Mouse (Mus musculus): Measurements from ENCODE around the gene Dolk. TPM values are rescaled to one million over a fixed set of nuclear protein-coding genes. Genes with fewer than 3 reads are reported as not detected.

Gene Dolk
- polyA plus RNA-seq (2012): 0.12 and 0.17 TPM in 2 replicates

DNA sequence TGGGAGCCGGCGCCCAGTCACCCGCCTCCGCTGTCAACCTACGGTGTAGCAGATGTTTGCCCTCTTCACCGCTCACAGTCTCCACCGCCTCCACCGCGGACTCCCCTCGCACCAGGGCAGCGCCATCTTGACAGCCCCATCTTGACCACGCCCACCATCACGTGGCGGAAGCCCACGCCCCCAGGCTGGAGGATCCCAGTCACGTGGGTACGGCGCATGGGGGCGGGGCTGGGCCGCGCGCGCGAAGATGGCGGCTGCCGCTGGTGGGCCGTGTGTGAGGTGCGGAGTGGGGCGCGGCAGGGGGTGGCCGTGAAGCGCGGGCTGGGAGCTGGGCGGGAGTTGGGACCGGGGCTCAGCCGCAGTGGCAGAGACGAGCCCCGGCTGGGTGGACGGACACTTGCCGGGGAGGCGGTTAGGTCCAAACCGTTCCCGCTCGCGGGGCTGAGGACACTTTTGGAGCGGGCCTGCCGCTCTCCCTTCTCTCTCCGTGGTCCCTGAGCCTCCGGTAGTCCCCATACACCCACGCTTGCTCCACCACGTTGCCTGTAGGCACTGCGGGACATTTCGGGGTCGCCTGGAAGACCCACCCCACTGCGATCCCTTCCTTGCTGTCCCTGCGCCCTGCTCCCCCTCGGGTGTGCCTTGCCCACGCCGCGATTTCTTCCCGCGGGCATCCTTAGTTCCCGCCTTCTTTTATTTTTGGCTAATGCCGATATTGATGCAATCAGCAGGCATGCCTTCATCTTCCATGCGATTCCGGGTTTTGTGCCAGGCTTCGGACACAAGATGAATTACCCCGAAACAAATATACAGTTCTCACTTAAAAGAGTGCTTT lies at the start of gene Dolk, which contains the start of gene Nup188:
Gene Dolk (minus strand): TSS at position 143 of the 835 bp plus-strand sequence.
Gene Nup188 (plus strand): TSS at position 206 of the 835 bp plus-strand sequence.
- H3K4me1 ChIP-seq (ENCODE audit: control insufficient read depth): peaks cover 49% of the 10 kb centered on the region
- TF ChIP-seq GATA1 (IDR thresholded peaks at IDR 0.05; ENCODE audit: low read length) (no peak), TAL1 (IDR thresholded peaks at IDR 0.05; ENCODE audit: low read length) (no peak)
- peaks cover 25% of the 10 kb centered on the region for H3K36me3 ChIP-seq (ENCODE audit: control insufficient read depth)
- H3K27me3 ChIP-seq (ENCODE audit: control insufficient read depth): no peaks in the 10 kb centered on the region
- peak within 1 kb of the TSS; percentile 91 for H3K4me3 ChIP-seq (replicated peaks)
- H3K9me3 ChIP-seq (ENCODE audit: control insufficient read depth, low read length): no peaks in the 10 kb centered on the region

DNA sequence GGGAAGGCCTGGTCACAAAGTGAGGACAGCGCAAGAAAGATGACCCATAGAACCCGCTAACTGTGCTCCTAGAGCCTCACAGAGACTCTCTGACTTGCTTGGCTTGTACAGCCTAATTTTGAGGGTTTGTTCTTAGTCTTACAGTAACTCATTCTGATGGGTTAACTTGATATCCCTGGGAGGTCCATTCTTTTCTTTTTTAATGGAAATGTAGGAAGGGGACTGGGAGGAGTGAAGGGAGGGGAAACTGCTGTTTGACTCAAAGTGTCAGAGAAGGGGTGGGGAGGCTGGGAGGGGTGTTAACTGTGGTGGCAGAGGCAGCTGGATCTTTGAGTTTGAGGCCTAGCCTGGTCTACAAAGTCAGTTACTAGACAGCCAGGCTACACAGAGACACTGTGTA lies 49.2 kb upstream of the Dolk start:
- Histone ChIP-seq H3K4me1 (ENCODE audit: control insufficient read depth) (no peaks in the 10 kb centered on the region), H3K27me3 (ENCODE audit: control insufficient read depth) (no peaks in the 10 kb centered on the region), H3K4me3 (replicated peaks) (no peak overlapping the region), H3K9me3 (ENCODE audit: control insufficient read depth, low read length) (no peaks in the 10 kb centered on the region), H3K36me3 (ENCODE audit: control insufficient read depth) (peaks cover 100% of the 10 kb centered on the region)
- no peak for TF ChIP-seq TAL1 (IDR thresholded peaks at IDR 0.05; ENCODE audit: low read length)
- TF ChIP-seq GATA1 (IDR thresholded peaks at IDR 0.05; ENCODE audit: low read length): no peak

DNA sequence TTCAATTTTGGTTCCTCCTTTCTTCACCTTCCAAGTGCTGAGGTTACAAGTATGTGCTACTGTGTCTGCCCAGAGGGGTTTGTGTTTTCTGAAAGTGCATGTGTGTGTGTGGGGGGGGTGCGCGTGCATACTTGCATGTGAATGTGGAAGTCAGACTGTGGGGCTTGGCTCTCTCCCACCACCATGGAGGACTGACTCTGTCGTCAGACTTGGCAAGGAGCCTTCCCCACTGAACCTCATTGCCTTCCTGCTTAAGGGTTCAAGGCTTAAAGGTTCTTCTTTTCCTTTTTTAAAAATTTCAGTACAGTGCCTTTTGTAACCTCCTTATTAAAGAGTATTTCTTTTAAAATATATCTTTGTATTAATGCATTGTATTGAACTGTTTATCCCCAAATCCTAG lies 42.7 kb upstream of the Dolk start:
- Histone ChIP-seq H3K4me1 (ENCODE audit: control insufficient read depth) (no peaks in the 10 kb centered on the region), H3K9me3 (ENCODE audit: control insufficient read depth, low read length) (no peaks in the 10 kb centered on the region), H3K4me3 (replicated peaks) (no peak overlapping the region), H3K36me3 (ENCODE audit: control insufficient read depth) (peaks cover 99% of the 10 kb centered on the region), H3K27me3 (ENCODE audit: control insufficient read depth) (no peaks in the 10 kb centered on the region)
- no peak for TF ChIP-seq GATA1 (IDR thresholded peaks at IDR 0.05; ENCODE audit: low read length)
- no peak for TF ChIP-seq TAL1 (IDR thresholded peaks at IDR 0.05; ENCODE audit: low read length)

DNA sequence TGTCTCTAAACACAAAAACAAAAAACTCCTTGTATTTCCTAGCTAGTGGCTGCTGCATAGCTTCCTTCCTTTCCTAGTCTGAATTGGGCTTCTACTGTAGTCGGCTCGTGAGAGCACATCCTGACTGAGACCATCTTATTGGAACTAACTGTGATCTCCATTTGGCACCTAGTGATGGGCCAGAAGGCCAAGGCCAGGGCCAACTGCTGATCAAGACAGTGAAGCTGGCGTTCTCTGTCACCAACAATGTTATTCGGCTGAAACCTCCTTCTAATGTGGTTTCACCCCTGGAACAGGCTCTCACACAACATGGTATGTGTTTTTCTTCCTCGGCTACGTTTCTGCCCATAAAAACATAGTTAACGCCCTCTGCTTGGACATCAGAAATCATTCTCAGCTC lies 41.1 kb upstream of the Dolk start:
- H3K36me3 ChIP-seq (ENCODE audit: control insufficient read depth): peaks cover 99% of the 10 kb centered on the region

DNA sequence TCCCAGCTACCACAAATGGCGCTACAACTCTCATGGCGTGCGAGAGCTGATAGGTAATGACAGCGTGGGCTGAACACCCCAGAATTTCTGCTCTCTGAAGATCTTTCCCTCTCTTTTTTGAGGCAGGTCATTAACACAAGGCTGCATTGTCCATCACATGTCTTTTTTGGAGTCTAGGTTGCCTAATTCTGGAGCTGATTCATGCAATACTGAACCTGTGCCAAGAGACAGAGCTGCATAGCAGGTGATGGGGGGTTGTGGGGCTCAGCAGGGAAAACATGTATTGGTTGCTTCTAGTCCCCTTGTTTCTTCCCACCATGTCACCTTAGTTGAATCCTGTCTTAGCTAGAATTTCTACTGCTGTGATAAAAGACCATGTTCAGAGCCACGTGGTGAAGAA lies 39.2 kb upstream of the Dolk start:
- H3K36me3 ChIP-seq (ENCODE audit: control insufficient read depth): peaks cover 99% of the 10 kb centered on the region
- H3K9me3 ChIP-seq (ENCODE audit: control insufficient read depth, low read length): no peaks in the 10 kb centered on the region
- no peak overlapping the region for H3K4me3 ChIP-seq (replicated peaks)
- no peaks in the 10 kb centered on the region for H3K27me3 ChIP-seq (ENCODE audit: control insufficient read depth)
- no peaks in the 10 kb centered on the region for H3K4me1 ChIP-seq (ENCODE audit: control insufficient read depth)
- no peak for TF ChIP-seq TAL1 (IDR thresholded peaks at IDR 0.05; ENCODE audit: low read length)
- TF ChIP-seq GATA1 (IDR thresholded peaks at IDR 0.05; ENCODE audit: low read length): no peak

More for the DNA sequence above, 41.1 kb upstream of the Dolk start:
- H3K4me3 ChIP-seq (replicated peaks): no peak overlapping the region
- no peaks in the 10 kb centered on the region for H3K9me3 ChIP-seq (ENCODE audit: control insufficient read depth, low read length)
- no peaks in the 10 kb centered on the region for H3K4me1 ChIP-seq (ENCODE audit: control insufficient read depth)
- no peaks in the 10 kb centered on the region for H3K27me3 ChIP-seq (ENCODE audit: control insufficient read depth)
- no peak for TF ChIP-seq TAL1 (IDR thresholded peaks at IDR 0.05; ENCODE audit: low read length)

DNA sequence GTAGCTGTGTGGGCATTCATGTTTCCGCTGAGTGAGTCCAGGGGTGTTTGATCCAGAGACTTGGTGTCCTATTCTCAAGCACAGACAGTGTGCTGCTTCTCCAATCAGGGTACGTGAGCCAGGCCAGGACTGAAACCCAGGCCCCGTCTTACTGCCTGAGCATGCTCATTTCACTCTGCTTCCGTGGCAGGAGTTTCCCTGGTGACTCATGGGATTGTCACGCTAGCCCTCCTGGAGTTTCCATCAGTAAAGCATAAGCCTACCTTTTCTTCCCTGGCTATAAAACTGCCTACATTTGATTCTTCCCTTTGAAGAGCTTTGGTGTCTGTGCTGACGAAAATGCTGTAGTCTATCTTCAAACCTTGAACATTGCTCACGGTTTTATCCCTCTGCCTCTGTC lies 37.0 kb upstream of the Dolk start:
- no peaks in the 10 kb centered on the region for H3K9me3 ChIP-seq (ENCODE audit: control insufficient read depth, low read length)
- peaks cover 93% of the 10 kb centered on the region for H3K36me3 ChIP-seq (ENCODE audit: control insufficient read depth)
- H3K4me3 ChIP-seq (replicated peaks): no peak overlapping the region
- no peak for TF ChIP-seq GATA1 (IDR thresholded peaks at IDR 0.05; ENCODE audit: low read length)
- TF ChIP-seq TAL1 (IDR thresholded peaks at IDR 0.05; ENCODE audit: low read length): no peak
- H3K27me3 ChIP-seq (ENCODE audit: control insufficient read depth): no peaks in the 10 kb centered on the region
- H3K4me1 ChIP-seq (ENCODE audit: control insufficient read depth): no peaks in the 10 kb centered on the region

DNA sequence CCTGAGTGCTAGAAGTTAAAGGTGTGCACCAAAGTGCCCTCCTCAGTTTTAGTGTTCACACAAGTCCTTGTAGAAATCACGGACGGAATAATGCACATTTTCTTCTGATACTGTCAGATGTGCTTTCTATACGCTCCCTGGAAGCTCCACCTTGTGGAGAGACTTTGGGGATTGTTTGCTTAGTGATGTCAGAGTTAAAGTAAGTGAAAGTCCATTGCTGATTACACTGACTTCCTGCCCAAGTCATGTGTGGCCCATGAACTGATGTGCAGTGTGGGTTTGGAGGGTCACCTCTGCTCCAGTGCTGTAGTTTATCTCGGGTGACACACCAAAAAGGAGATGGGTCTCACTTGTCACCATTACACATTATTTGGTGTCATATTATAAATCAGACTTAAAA lies 33.1 kb upstream of the Dolk start:
- H3K4me1 ChIP-seq (ENCODE audit: control insufficient read depth): no peaks in the 10 kb centered on the region
- no peaks in the 10 kb centered on the region for H3K27me3 ChIP-seq (ENCODE audit: control insufficient read depth)
- H3K9me3 ChIP-seq (ENCODE audit: control insufficient read depth, low read length): no peaks in the 10 kb centered on the region
- H3K36me3 ChIP-seq (ENCODE audit: control insufficient read depth): peaks cover 93% of the 10 kb centered on the region
- H3K4me3 ChIP-seq (replicated peaks): no peak overlapping the region
- TF ChIP-seq GATA1 (IDR thresholded peaks at IDR 0.05; ENCODE audit: low read length) (no peak), TAL1 (IDR thresholded peaks at IDR 0.05; ENCODE audit: low read length) (no peak)

DNA sequence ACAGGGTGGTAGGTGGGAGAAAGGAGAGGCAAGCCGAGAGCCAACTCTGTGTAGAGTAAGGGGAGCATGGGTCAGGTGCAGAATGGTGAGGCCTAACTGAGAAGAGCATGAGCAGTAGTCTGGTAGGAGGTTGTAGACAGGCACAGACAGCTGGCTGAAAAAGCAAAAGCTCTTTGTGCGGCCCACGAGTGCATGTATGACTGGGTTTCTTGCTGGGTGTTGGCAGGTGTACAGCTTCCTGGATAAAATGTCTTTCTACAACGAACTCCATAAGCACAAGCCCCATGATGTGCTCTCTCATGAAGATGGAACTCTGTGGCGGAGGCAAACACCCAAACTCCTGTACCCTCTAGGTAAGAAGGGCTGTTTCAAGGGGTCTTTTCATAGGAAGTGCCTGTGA lies 30.8 kb upstream of the Dolk start:
- H3K4me3 ChIP-seq (replicated peaks): no peak overlapping the region
- no peak for TF ChIP-seq GATA1 (IDR thresholded peaks at IDR 0.05; ENCODE audit: low read length)
- no peak for TF ChIP-seq TAL1 (IDR thresholded peaks at IDR 0.05; ENCODE audit: low read length)
- H3K36me3 ChIP-seq (ENCODE audit: control insufficient read depth): peaks cover 93% of the 10 kb centered on the region
- H3K4me1 ChIP-seq (ENCODE audit: control insufficient read depth): no peaks in the 10 kb centered on the region
- H3K9me3 ChIP-seq (ENCODE audit: control insufficient read depth, low read length): no peaks in the 10 kb centered on the region
- no peaks in the 10 kb centered on the region for H3K27me3 ChIP-seq (ENCODE audit: control insufficient read depth)

DNA sequence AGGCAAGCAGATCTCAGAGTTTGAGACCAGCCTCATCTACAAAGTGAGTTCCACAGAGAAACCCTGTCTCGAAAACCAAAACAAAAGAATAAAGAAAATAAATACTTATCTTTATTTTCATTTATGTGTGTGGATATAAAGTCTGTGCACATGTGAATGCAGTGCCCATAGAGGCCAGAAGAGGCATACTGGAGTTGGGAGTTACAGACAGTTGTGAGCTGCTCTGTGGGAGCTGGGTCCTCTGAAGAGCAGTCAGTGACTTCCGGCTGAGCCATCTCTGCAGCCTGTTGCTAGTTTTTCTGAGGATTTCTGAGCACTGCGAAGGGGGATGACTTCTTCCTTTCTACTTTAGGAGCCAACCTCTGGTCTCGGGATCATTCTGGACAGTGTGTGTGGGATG lies 30.0 kb upstream of the Dolk start:
- Histone ChIP-seq H3K4me1 (ENCODE audit: control insufficient read depth) (no peaks in the 10 kb centered on the region), H3K27me3 (ENCODE audit: control insufficient read depth) (no peaks in the 10 kb centered on the region), H3K9me3 (ENCODE audit: control insufficient read depth, low read length) (no peaks in the 10 kb centered on the region), H3K36me3 (ENCODE audit: control insufficient read depth) (peaks cover 91% of the 10 kb centered on the region), H3K4me3 (replicated peaks) (no peak overlapping the region)
- TF ChIP-seq TAL1 (IDR thresholded peaks at IDR 0.05; ENCODE audit: low read length) (no peak), GATA1 (IDR thresholded peaks at IDR 0.05; ENCODE audit: low read length) (no peak)

All from erythroblast, embryonic 14.5 days (primary cell).